Mouse (Mus musculus) testis, adult 2 months (tissue): ENCODE data around the gene Got1.

Source experiments
- CTCF ChIP-seq: fragments of 200-500 bp; IDR thresholded peaks from 2 replicates; pipeline ENCODE4 v1.5.1; 2012; ENCODE audit warnings: low read depth, mild to moderate bottlenecking, inconsistent platforms, low read length, moderate library complexity; ENCODE audit not compliant: control insufficient read depth, insufficient read depth, insufficient replicate concordance
- POLR2A ChIP-seq: fragments of 200-500 bp; IDR thresholded peaks from 2 replicates; pipeline ENCODE4 v1.6.1; 2012; ENCODE audit warnings: low read depth, mild to moderate bottlenecking, inconsistent platforms, low read length, moderate library complexity; ENCODE audit not compliant: control insufficient read depth

GRCm38 (mm10) chr19:43493878-43494277, 30.5 kb downstream of the Got1 start:
- TF ChIP-seq CTCF (no peak), POLR2A (no peak)
